Mouse (Mus musculus): ENCODE results near the gene Trcg1.
A peak's percentile ranks its signal among the peaks of the same experiment; 100 is the strongest.

Gene Trcg1

DNA sequence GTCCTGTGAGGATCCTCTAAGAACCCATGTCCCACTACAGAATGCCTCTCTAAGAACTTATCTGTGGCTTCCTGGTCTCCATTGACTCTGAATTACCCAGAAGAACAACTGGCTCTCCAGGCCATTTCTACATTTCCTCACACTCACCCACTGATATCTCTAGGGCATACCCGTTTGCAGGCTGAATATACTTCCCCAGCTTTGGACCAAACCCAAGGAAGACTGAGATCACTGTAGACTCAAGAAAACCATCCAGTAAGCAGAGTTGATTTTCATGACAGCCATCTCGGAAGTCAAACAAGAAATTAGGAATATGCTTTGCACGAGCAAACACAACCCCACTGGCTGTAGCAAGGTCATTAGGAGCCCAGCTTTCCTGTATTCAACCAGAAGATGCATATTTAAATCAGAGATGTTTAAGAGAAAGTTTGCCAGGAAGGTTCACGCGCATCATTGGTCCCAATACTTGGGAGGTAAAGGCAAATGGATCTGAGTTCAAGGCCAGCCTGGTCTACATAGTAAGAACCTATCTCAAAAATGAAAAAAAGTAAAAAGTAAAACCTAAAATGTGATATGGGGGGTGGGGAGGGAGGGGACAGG is 3.9 kb upstream of the Trcg1 start:
- DNase-seq (ENCODE audit: inconsistent ontology term), result no peak

DNA sequence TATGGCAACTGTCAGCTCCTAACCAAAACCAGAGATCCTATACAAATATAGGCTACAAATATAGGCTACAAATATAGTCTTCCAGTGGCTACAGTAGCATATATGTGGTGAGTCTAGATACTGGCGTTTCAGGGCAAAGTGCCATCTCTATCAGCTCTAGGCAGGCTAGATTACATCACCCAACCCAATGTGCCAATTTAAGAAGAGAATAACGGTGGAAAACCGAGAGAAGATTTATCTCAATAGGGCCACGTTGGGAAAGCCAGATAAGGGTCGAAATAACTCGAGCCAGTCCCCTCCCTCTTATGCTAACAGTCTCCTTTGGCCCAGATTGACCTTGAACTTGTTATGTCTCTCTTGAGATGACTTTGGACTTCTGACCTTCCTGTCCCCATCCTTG is 3.2 kb upstream of the Trcg1 start:
- no peak for DNase-seq (ENCODE audit: inconsistent ontology term)

DNA sequence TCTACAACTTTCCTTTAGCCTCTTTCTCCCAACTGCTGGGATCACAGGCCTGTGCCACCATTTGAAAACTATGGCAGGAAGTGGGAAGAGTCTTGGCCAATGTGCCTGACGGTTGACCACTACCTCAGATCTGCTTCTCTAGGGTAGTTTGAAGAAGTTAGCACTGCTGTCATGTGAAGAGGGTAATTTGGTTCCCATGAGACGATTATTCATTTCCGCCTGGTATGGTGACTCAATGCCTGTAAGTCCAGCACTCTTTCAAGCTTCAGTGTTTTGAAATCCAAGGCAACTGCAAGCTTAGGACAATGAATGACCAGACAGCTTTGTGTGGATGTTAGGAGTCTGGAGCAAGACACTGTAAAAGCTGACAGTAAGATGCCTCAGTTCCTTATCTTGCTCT is 2.6 kb upstream of the Trcg1 start:
- peak; percentile 14 for DNase-seq (ENCODE audit: inconsistent ontology term)

DNA sequence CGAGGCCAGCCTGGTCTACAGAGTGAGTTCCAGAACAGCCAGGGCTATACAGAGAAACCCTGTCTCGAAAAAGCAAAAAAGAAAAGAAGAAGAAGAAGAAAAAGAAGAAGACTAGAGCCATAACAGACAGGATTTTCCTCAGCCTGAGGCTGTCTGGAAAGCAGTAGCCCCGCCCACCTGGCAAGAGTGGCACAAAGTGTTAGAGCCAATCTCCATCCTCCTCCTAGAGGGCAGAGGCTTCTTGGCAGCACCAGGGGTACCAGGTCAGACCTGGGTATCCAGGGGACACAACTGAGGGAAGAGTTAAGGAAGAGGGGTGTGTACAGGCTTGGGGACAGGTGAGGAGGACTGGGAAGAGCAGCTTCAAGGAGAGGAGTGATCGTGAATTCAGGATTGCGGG is 1.3 kb downstream of the Trcg1 start:
- no peak for DNase-seq (ENCODE audit: inconsistent ontology term)

DNA sequence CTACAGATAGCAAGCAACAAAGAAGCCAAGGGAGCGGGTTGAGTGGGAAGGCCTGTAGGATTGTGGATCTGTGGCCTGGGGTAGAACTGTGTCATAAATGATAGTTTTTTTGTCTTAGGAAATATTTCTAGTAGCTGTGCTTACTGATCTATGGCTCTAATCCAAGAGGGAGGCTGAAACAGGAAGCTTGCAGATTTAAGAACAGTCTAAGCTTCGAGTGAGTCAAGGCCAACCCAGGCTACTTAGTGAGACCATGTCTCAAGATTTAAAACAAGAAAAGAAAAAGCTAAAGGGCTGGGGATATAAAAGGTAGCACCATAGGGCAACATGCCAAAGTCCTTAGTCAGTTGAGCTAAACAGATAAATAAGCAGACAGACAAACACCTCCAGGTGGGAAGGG is 1.9 kb downstream of the Trcg1 start:
- DNase-seq (ENCODE audit: inconsistent ontology term), result no peak

DNA sequence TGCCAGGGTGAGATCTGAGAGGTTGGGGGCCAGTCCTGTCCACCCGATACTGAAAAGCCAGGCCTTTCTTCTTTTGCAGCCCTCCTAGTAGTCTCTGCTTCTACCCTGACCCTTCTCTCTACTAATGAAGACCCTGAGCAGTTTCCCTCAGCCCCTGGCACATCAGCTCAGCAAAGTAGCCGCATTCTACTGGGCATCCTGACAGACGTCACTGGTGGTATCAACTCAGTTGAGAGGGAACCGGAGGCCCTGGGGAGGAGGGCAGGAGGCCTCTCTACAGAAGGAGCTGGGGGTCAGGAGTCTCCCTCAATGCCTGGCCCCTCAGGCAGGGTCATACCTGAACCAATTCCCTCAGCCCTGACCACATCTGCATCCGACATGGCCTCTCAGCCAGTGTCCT is 4.8 kb downstream of the Trcg1 start:
- DNase-seq (ENCODE audit: inconsistent ontology term), result no peak

DNA sequence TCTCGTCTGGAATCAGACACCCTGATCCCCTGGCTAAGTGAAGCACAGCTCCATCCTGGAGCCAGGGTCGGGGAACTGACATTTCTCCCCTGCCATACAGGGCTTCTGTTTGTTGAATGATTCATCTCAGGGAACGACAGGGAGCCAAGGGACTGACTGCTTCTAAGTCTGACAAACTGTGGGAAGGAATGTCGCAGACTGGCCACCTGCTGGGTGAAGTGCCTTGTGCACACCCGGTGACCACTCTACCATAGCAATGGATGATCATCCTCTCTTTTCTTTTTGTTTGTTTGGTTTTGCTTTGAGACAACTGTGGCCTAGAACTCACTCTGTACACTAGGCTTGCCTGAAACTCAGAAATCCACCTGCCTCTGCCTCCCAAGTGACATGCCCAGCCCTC is 6.6 kb downstream of the Trcg1 start:
- peak; percentile 46 for DNase-seq (ENCODE audit: inconsistent ontology term)

DNA sequence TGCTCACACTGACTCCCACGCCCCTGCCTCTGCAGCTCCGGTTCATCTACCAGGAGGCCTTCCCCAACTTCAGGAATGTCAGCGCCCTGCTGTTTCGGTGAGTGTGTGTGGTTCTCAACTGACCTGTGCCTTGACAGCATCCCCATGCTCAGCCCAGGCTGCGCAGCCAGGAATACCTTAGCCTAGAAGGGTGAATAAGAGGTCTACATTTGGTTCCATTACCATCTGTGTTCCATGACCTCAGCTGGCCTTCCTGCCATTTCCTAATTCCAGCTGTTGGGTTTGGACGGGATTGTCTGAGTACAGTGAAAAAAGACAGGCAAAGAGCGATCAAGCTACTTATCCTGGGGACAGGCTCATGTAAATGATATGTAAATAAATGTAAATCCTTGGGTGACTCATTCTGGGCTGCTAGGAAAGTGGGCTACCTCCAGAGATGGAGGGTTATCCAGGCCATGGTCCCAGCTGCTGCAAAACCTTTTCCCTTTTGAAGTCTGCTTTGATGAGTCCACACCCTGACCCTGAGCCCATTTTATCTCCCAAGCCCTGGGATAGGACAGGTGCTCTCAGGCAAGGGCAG is 7.8 kb downstream of the Trcg1 start:
- DNase-seq (ENCODE audit: inconsistent ontology term), result no peak

DNA sequence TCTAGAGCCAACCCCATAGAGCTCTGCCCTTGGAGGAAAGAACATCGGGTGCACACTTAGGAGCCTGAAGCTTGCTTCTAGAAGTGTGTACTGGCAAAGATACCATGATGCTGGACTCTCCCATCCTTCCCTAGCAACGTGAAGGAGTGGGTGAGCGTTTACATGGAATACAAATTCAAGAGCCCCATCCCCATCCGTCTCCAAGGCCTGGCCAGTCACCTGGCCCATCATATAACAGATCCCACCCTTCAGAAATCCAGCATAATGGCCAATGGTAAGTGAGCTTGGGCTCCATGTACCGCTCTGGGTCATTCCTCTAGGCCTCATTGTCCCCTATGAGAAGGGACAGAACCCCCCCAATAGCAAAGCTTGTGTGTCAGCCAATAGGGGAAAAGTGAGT is 10.1 kb downstream of the Trcg1 start:
- no peak for DNase-seq (ENCODE audit: inconsistent ontology term)

DNA sequence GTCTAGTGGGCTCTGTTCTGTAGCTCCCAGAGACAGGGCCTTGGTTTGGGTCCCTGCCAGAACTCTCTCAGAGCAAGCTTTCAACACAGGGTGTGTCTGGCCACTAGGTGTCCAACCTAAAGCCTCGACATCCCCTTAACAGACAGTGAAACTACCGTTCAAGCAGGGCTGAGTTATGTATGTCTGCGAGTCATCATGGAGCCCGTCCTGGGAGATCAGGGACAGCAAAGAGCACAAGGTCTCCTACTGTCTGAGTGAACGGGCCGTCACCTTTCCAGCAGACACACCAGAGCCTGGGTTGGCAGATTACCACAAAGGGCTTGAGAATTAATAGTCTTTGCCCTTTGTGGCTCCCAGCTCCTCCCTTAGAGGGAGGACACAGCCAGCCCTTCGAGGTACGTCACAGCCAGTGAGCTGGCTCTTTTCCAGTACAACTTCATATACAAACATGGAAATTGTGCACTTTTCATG is 10.9 kb downstream of the Trcg1 start:
- DNase-seq (ENCODE audit: inconsistent ontology term), result no peak

DNA sequence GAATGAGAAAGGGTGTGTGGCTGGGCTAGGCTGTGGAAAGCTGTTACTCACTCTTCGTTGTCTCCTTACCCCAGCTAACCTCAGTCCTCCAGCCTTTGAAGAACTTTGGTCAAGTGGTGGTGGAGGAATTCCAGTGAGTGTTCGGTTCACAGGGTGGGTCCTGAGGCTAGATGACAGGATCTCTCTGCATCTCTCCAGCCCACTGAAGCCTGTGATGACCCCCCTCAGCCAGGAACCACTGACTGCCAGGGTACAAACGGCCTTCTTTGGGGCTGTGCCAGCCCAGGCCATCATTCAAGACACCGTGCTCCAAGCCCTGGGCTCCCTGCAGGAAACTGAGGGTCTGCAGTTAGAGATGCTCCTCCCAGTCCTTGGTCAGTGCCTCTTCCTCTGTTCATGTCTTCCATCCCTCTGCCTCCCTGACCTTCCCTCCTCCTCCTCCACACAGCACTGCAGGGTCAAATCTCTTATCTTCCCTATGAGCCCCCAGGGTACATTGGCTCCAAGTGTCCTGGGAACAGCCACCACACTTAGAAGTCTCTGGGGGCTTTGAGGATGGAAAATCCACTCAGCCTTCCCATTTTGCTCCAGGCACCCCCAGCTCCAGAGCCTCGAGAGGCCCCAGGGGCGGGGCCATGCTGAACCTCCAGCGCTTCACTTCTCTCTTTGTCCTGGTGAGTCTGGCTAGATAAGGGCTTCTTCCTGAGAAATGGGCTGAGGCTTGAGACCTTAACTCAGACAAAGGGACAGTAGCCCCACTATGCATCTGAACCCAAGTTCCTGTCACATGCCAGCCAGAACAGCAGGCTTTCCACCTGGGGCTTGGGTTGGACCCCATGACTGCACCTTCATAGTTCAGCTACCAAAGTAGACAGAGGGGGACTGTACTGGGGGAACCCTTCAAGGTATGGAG is 11.9 kb downstream of the Trcg1 start:
- no peak for DNase-seq (ENCODE audit: inconsistent ontology term)

DNA sequence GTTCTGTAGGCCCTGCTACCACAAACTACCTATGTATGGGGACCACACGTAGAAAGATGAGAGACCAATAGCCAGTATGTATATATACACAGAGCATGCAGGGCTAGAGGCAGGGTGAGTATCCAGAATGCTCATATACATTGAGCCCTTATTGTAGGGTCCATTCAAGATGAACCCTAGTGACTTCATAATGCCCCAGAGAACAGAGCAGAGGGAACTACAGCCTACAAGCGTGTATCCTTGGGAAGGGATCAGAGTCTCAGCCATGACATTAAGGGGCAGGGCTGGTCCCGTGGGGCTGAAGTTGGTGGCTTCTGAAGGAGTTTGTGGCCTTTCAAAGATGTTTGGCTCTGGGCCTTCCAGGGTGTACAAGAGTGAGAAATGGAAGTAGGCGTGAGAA is 13.7 kb downstream of the Trcg1 start:
- no peak for DNase-seq (ENCODE audit: inconsistent ontology term)

DNA sequence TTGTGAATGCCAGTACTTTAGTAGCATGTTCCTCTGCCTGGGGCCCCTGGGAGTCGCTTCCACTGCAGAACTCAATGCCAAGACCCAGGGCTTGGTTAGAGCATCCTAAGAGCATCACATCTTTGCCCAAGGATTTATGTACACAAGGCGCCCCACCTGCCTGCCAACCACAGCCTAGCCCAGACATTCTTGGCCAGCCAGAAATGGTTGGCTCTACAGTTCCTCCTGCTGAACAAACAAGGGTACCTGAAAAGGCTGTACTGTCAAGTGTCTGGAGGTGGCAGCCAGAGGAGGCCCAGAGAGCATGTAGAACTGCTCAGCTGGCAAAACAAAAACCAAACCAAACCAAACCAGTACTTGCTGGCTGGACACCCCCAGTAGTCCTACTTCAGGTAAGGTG is 14.8 kb downstream of the Trcg1 start:
- DNase-seq (ENCODE audit: inconsistent ontology term), result no peak

DNA sequence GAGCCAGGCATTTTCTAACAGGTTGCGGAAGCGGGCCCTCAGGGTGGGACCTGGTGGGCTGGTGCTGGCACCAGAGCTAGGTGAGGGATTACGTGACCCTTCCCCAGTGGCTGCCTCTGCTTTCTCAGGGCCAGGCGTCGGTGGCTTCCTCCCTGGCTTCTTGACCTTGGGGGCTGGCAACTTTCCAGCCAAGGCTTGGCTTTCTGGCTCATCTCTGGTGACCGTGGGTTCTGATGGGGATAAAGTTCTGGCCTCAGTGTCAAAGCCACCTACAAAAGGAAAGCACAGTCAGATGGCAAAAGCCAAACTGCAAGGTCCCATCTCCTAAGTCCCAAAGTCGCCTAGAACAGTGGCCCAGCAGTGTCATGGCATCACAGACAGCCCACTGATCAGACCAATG is 17.7 kb downstream of the Trcg1 start:
- no peak for DNase-seq (ENCODE audit: inconsistent ontology term)

DNA sequence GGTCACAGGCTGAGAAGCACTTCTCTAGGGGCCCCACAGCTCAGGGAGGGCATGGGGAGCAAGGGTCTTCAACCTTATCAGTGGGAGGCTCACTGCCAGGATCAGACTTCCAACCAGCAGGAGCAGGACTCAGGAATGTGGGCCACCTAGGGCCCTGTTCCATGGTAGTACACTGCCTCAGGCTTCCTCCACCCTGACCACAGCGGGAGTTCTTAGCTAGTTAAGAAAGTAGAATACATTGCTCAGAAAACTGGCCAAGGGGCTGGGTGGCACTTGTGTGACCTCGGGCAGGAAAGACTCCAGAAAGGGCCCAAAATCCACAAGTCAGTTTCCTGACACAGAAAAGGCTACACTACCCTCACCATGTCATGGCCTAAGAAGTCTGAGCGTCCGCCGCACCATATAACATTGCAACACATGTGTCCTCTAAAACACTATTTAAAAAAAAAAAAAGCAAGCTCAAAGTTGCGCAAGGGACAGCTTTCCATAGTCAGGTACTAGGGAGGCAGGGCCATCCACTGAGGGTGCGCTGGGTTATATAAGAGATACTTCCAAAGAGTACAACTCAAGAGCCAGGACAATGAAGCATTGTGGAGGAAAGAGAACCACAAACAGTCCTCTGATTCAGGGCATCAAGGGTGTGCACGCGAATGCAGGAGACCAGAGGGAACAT is 18.6 kb downstream of the Trcg1 start:
- DNase-seq (ENCODE audit: inconsistent ontology term), result no peak

DNA sequence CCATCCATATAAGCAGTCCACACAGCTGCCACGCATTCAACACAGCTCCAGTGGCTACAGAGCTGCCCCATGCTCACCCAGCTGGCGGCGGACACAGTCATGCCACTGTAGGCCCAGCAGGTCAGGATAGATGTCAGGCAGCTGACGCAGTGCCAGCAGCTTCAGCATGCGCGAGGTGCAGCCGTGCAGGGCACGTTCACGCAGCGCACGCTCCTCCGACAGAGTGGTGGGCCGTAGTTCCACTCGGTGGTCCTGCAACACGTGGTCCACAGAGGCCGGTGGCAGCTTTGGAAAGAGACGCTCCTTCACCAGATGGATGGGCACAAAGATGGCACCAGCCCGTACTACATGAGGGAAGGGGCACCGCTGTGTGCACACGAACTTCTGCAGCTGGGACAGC is 20.0 kb downstream of the Trcg1 start:
- DNase-seq (ENCODE audit: inconsistent ontology term), result no peak

DNA sequence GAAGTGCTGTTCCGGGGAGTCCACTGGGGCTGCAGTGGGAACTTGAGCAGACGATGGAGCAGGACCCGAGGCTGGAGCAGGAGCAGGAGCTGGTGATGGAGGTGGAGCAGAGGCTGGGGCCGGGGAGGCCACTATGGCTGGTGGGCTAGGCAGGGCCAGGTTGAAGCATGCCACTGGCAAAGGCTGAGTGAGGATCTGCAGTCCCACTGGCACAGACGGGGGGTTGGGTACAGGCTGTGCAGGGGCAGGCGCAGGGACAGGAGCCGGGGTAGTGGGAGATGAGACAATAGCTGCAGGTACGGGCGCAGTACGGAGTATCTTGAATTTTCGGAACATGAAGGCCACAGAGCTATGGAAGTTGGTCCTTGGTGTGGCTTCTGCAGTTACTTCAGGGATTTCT is 20.5 kb downstream of the Trcg1 start:
- DNase-seq (ENCODE audit: inconsistent ontology term), result no peak

DNA sequence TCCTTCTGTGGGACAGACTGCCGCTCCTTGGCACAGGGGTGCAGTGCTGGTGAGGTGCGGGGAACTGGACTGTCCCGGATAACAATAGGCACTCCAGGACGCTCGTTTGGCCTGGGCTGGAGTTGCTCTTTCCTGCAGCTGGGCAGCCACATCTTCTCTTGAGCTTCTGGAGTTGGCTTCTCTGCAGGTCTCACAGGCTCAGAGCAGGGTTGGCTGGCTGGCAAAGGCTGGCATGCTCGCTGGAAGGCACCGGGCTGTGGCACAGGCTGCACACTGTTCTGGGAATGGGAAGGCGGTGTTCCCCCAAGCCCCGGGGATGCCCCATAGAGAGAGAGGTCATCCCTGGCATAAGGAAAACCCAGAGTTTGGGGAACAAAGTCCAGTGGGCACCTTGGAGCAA is 21.3 kb downstream of the Trcg1 start:
- DNase-seq (ENCODE audit: inconsistent ontology term), result no peak

DNA sequence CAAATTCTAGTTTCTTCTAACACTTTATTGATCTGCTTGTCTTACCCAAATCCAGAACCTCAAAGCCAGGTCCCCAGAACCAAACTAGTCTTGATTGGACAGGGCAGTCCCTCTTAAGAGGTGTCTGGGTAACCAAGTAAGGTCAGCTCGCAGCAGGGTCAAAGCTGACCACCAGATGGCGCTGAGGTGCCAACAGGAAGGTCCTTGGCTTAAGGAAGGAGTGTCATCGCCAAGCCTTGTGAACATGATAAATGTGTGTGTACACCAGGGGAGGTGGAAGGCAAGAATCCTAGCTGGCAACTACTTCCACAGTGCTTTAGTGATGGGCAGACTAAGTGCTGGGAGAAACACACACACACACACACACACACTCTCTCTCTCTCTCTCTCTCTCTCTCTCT is 23.4 kb downstream of the Trcg1 start:
- peak; percentile 80 for DNase-seq (ENCODE audit: inconsistent ontology term)

DNA sequence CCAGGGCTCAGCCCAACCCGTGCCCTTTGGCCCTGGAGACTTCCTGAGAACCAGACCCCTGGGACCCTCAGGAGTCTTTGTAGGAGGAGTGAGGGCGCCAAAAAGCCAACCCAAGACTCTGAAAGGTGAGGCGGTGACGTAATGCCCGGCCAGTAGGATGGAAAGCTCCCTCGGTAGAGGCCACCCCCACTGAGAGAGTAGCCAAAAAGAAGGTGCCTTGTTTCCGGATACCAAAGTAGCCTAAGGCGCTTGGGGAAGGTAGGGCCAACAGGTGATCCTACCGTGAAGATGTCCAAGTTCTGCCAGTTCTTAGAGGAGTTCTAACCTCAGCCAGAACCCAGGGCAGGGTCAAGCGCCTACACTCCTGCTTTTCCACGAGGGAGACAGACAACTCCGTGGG is 24.6 kb downstream of the Trcg1 start:
- DNase-seq (ENCODE audit: inconsistent ontology term), result no peak

DNA sequence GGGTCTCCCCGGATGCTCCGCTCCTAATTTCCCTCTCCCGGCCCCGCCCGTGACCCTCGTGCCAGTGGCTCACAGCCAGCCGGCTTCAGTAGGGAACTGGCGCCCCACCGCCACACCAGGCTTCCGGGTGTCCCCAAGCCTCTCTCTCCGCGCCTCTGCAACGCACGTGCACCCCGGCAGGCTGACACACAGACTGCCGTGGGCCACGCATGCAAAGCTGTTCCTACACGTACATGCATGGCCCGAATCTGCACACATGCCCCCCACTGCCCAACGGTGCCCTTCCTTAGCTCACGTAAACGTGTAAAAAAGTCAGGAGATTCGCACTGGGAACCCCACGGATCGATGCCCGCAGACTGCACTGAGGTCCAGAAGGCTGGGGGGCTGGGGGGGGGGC is 25.2 kb downstream of the Trcg1 start:
- DNase-seq (ENCODE audit: inconsistent ontology term), result no peak
